Mouse (Mus musculus): ENCODE results near the gene Hap1. TPM values are rescaled to one million over a fixed set of nuclear protein-coding genes. Genes with fewer than 3 reads are reported as not detected.

Gene Hap1
- total RNA-seq, 2 experiments from 2014 or later, result not detected

DNA sequence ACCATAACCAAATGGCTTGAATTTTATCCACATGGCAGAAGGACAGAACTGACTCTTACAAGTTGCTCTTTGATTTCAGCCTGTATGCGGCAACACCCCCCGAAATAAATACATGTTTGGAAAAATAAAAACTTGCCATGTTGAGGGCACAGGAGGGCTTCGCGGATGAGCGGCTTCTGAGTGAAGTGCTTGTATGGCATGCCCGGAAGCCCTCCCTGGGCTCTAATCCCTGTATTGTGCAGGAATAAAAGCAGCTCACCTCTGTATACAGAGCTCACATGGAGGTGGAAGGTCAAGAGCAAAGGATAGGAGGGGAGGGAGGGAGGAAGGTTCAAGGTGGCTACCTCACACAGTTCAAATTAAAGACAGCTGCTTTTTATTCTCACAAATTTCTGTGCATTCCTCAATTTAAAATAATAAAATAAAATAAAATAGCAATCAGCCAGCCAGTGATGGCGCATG lies 36.0 kb upstream of the Hap1 start:
- ATAC-seq (replicated peaks; ENCODE audit: low FRiP score, low TSS enrichment, poor library complexity, severe bottlenecking), result no peak

- ATAC-seq (replicated peaks; ENCODE audit: low FRiP score, low TSS enrichment, poor library complexity, severe bottlenecking), result no peak
Observed at GRCm38 (mm10) chr11:100391081-100391883, 35.4 kb upstream of the Hap1 start.

GRCm38 (mm10) chr11:100389931-100390445 lies 34.1 kb upstream of the Hap1 start:
- no peak for ATAC-seq (replicated peaks; ENCODE audit: low FRiP score, low TSS enrichment, poor library complexity, severe bottlenecking)

- no peak for ATAC-seq (replicated peaks; ENCODE audit: low FRiP score, low TSS enrichment, poor library complexity, severe bottlenecking)
Observed at GRCm38 (mm10) chr11:100388588-100388987, 32.7 kb upstream of the Hap1 start.

GRCm38 (mm10) chr11:100387589-100388375 lies 31.9 kb upstream of the Hap1 start:
- ATAC-seq (replicated peaks; ENCODE audit: low FRiP score, low TSS enrichment, poor library complexity, severe bottlenecking), result no peak

GRCm38 (mm10) chr11:100387111-100387510 lies 31.2 kb upstream of the Hap1 start:
- ATAC-seq (replicated peaks; ENCODE audit: low FRiP score, low TSS enrichment, poor library complexity, severe bottlenecking), result no peak

- ATAC-seq (replicated peaks; ENCODE audit: low FRiP score, low TSS enrichment, poor library complexity, severe bottlenecking), result no peak
Observed at GRCm38 (mm10) chr11:100386586-100386985, 30.7 kb upstream of the Hap1 start.

DNA sequence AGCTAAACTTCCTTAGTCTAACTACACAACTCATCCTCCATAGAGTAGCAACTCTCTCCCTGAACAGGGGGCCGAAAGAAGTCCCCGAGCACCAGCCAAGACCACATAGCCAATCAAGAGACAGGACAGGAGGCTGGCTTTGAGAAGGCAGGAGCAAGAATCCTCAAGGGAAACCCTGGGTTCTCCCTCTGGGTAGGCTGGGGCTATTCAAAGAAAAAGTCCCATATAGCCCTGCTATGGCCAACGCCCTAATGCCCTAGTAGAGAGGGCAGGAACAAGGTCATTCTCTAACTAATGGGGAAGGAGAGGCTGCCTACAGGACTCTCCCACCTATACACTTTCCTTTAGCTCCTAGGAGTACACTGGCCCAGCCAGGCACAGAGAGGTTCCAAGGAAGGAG lies 29.1 kb upstream of the Hap1 start:
- no peak for ATAC-seq (replicated peaks; ENCODE audit: low FRiP score, low TSS enrichment, poor library complexity, severe bottlenecking)

DNA sequence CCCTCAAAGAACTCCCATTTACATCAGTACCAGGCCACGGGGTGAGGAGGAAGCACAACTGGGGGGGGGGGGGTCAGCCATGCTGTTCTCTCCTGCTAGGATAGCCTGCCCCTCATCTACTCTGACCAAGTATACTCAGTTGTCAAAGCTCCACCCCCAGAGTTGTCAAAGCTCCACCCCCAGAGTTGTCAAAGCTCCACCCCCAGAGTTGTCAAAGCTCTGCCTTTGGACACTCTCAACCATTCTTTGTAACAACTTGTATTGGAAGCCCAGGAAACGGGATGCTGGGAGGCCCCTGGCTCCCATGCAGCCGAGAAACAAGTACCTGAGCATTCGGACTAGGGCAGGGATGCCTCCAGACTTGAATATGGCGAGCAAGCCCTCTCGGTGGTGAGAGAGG lies 26.8 kb upstream of the Hap1 start:
- no peak for ATAC-seq (replicated peaks; ENCODE audit: low FRiP score, low TSS enrichment, poor library complexity, severe bottlenecking)

DNA sequence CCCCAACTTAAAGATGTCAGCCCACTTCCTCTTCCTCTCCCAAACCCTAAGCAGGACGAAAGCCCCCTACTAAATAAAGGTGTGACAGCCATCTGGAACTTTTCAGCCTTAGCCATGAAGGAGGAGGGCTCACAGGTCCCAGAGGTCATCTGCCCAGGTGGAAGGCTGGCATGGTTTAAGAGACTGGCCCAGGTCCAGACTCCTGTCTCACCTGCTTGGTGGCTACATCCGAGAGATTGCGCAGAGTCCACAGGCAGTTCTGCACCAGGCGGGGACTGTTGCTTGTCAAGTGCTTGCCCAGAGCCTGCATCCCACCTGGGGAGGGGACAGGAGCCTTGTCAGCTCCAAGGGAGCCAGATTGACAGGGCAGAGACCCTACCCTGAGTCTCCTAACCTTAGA lies 23.4 kb upstream of the Hap1 start:
- no peak for ATAC-seq (replicated peaks; ENCODE audit: low FRiP score, low TSS enrichment, poor library complexity, severe bottlenecking)

DNA sequence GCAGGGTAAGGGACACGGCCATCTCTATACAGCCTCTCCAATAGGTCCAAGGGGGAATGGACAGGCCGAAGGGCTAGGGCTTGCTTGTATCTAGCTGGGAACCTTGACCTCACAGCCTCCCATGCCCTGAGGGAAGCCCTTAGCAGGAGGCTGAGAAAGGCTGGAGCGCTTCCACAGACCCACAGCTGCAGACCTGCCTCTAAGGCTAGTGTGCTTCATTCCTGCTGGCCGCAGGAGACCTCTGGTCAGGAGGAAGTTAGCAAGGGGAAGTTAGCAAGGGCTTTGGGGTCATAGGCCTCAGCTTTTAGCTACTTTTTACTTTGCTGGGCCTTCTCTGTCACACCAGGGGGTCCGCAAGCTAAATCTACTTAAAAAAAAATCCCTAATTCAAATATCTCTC lies 22.5 kb upstream of the Hap1 start:
- ATAC-seq (replicated peaks; ENCODE audit: low FRiP score, low TSS enrichment, poor library complexity, severe bottlenecking), result no peak

- no peak for ATAC-seq (replicated peaks; ENCODE audit: low FRiP score, low TSS enrichment, poor library complexity, severe bottlenecking)
Observed at GRCm38 (mm10) chr11:100377989-100378388, 22.1 kb upstream of the Hap1 start.

- no peak for ATAC-seq (replicated peaks; ENCODE audit: low FRiP score, low TSS enrichment, poor library complexity, severe bottlenecking)
Observed at GRCm38 (mm10) chr11:100376746-100377389, 20.9 kb upstream of the Hap1 start.

DNA sequence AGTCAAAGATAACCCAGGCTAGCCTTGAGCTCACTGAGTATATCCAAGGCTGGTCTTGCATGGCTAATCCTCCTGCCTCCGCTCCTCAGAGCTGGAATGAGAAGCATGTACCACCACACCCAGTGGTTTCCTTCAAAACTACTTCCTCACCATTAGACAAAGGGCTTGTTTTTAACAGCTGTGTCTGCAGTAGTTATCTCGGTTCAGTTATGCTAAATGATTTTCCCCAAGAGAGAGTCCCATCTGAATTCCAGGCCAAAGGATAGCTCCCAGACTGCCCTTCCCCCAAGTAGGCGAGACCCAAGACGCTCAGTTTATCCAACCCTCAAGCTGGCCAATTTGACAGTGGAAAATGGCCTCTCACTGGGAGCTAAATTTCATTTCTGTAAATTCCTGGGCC lies 20.1 kb upstream of the Hap1 start:
- ATAC-seq (replicated peaks; ENCODE audit: low FRiP score, low TSS enrichment, poor library complexity, severe bottlenecking), result no peak

GRCm38 (mm10) chr11:100375127-100375526 lies 19.2 kb upstream of the Hap1 start:
- no peak for ATAC-seq (replicated peaks; ENCODE audit: low FRiP score, low TSS enrichment, poor library complexity, severe bottlenecking)

- ATAC-seq (replicated peaks; ENCODE audit: low FRiP score, low TSS enrichment, poor library complexity, severe bottlenecking), result no peak
Observed at GRCm38 (mm10) chr11:100371981-100372558, 16.1 kb upstream of the Hap1 start.

DNA sequence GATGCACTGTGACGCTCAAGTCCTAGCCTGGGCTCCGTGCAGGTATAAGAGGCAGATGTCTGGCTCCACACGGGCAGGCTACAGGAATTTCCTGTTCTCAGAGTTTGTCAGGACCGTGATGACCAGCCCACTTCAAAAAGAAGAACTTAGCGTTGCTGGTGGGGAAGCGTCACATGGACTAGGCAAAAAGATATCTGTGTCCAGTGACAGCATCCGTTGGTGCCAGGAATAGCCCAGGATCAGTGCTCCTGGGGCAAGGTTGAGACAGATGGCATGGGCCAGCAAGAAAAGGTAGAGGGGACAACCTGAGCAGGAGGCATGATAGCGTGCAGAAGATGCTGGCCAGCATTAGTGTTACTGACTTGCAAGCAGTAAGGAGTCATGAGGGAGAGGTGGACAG lies 13.9 kb upstream of the Hap1 start:
- no peak for ATAC-seq (replicated peaks; ENCODE audit: low FRiP score, low TSS enrichment, poor library complexity, severe bottlenecking)

GRCm38 (mm10) chr11:100369145-100369544 lies 13.2 kb upstream of the Hap1 start:
- no peak for ATAC-seq (replicated peaks; ENCODE audit: low FRiP score, low TSS enrichment, poor library complexity, severe bottlenecking)

DNA sequence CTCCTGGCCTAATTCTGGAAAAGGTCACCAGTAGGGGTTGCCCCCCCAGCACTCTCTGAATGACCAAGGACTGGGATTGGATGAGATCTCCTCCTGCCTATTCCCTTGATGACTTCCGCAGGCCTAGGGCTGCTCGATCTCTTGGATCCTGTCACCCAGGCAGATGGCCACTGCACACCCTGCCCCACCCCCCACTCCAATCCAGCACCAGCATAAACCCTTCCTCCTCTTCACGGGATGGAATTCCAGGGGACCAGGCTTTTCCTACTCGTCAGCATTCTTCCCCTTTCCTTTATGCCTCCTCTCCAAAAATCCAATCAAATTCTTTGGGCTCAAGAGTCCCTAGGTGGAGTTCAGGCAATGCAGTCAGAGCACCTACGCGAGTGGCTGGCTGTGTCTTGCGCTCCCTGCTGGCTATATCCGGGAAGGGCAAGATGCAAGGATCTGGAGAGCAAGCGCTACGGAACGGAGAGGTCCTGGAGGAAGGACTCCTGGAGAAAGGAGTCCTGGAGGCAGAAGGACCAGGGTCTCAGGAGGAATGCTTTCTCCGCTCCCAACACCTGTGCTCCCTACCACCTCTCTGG lies 7.1 kb upstream of the Hap1 start:
- ATAC-seq (replicated peaks; ENCODE audit: low FRiP score, low TSS enrichment, poor library complexity, severe bottlenecking), result peak; percentile 69
